Mouse (Mus musculus) kidney, adult 2 months (tissue): Measurements from ENCODE around the gene Zfp523. TPM values are rescaled to one million over a fixed set of nuclear protein-coding genes. Genes with fewer than 3 reads are reported as not detected.
"Not testable (repeated sequence)": the region's sequence is repeated elsewhere in the genome, so short reads cannot be mapped to it uniquely, and the experiment has no call there.

Experiments used
- DNase-seq: peaks from one replicate; pipeline ENCODE4 v3.0.0; 2021
- H3K27ac ChIP-seq: fragments of 200-500 bp; 2 replicates; pipeline ENCODE4 v1.5.1; 2012; ENCODE audit warnings: low read depth, low read length, control low read depth, inconsistent platforms; ENCODE audit not compliant: insufficient read depth
- H3K27me3 ChIP-seq: fragments of 200-500 bp; replicated peaks from 2 replicates; pipeline ENCODE4 v1.6.1; 2012; ENCODE audit warnings: mild to moderate bottlenecking, moderate library complexity, low read length, inconsistent platforms; ENCODE audit not compliant: control insufficient read depth, insufficient read depth
- H3K36me3 ChIP-seq: fragments of 200-500 bp; 2 replicates; pipeline ENCODE4 v1.6.1; 2012; ENCODE audit warnings: mild to moderate bottlenecking, moderate library complexity, low read length, inconsistent platforms; ENCODE audit not compliant: control insufficient read depth, insufficient read depth
- H3K4me1 ChIP-seq: fragments of 200-500 bp; 2 replicates; pipeline ENCODE4 v1.6.1; 2011; ENCODE audit warnings: low read length; ENCODE audit not compliant: control insufficient read depth, insufficient read depth
- H3K4me3 ChIP-seq: fragments of 200-500 bp; 2 replicates; pipeline ENCODE4 v1.5.1; 2011; ENCODE audit warnings: mild to moderate bottlenecking, low read depth, low read length, control low read depth; ENCODE audit not compliant: insufficient read depth
- CTCF ChIP-seq: fragments of 200-500 bp; conservative IDR thresholded peaks from 2 replicates; pipeline ENCODE4 v1.5.1; 2011; ENCODE audit warnings: low read depth, mild to moderate bottlenecking, control low read depth, low read length, moderate library complexity, mixed read lengths; ENCODE audit not compliant: insufficient read depth, insufficient read length
- POLR2A ChIP-seq: fragments of 200-500 bp; IDR thresholded peaks from one replicate; pipeline ENCODE4 v1.6.1; 2011; ENCODE audit warnings: low read depth, low read length, control low read depth
- WGBS: fragments of 180-500 bp; shearing (Covaris S2); methylation state at CpG from one replicate; pipeline ENCODE4 v1.1.7; 2018; 5-methylcytosine and 5-hydroxymethylcytosine counted together
- polyA plus RNA-seq: library from polyadenylated mRNA; depleted of rRNA; stranded (reverse); fragments of >200 nt; gene quantifications from 2 replicates; pipeline ENCODE4 v1.2.3, GENCODE M21; 2012

Gene Zfp523
- polyA plus RNA-seq, 1 experiment = 54.1 TPM

DNA sequence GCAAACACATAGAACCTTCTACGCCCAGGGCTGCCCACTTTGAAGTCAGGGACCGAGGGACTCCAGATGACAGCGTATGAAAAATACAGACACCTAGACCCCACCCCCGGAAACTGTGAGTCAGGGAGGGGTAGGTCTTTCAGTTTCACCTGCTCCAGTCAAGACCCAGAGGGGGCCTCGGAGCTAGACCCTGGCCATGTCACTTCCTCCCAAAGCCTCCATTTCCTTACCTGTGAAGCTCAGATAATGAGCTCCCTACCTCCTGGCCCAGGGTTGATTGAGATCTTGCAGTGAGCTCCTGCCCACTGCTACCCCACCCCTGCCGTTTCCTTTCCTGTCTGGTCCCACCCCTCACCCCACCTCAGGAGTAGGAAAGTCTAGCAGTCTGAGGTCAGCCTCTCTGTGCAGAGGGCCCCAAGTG, 35.0 kb downstream of the Zfp523 start:
- no peak for TF ChIP-seq POLR2A
- TF ChIP-seq CTCF = no peak
- WGBS = 68% methylated on average over 6 of the region's 6 CpGs
- DNase-seq = no peak
- Histone ChIP-seq H3K27me3 (no peaks in the 10 kb centered on the region), H3K27ac (no peak overlapping the region), H3K36me3 (no peaks in the 10 kb centered on the region), H3K4me3 (no peak overlapping the region), H3K4me1 (no peaks in the 10 kb centered on the region)

GRCm38 (mm10) chr17:28212391-28212790, 35.5 kb downstream of the Zfp523 start:
- no peak for TF ChIP-seq POLR2A
- TF ChIP-seq CTCF = no peak
- Histone ChIP-seq H3K4me1 (no peaks in the 10 kb centered on the region), H3K27me3 (no peaks in the 10 kb centered on the region), H3K36me3 (no peaks in the 10 kb centered on the region), H3K4me3 (no peak overlapping the region), H3K27ac (no peak overlapping the region)
- WGBS = 53% methylated on average over 9 of the region's 9 CpGs
- no peak for DNase-seq

- TF ChIP-seq CTCF (peak; percentile 32; the same call in 1 of the 2 replicates), POLR2A (no peak)
- Histone ChIP-seq H3K36me3 (no peaks in the 10 kb centered on the region), H3K4me3 (no peak overlapping the region), H3K27ac (no peak overlapping the region), H3K4me1 (no peaks in the 10 kb centered on the region), H3K27me3 (no peaks in the 10 kb centered on the region)
- DNase-seq = no peak
- WGBS = 40% methylated on average over 4 of the region's 4 CpGs
These were observed 36.3 kb downstream of the Zfp523 start for GRCm38 (mm10) chr17:28213236-28213635.

DNA sequence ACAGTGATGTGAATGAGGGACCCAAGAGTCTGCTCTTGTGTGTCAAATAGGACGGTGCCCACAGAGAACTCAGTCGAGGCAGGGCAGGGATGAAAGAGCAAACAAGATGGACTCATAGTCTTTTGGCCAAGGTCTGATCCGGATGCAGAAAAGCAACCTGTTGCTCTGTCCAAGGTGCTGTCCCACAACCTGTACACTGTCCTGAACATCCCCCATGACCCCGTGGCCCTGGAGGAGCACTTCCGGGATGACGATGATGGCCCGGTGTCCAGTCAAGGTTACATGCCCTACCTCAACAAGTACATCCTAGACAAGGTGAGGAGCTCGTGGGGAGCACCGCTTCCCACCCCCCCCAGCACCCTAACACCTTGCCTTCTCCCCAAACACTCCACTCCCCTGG, 39.9 kb downstream of the Zfp523 start:
- 88% methylated on average over 9 of the region's 9 CpGs for WGBS
- TF ChIP-seq POLR2A = no peak
- TF ChIP-seq CTCF = no peak

DNA sequence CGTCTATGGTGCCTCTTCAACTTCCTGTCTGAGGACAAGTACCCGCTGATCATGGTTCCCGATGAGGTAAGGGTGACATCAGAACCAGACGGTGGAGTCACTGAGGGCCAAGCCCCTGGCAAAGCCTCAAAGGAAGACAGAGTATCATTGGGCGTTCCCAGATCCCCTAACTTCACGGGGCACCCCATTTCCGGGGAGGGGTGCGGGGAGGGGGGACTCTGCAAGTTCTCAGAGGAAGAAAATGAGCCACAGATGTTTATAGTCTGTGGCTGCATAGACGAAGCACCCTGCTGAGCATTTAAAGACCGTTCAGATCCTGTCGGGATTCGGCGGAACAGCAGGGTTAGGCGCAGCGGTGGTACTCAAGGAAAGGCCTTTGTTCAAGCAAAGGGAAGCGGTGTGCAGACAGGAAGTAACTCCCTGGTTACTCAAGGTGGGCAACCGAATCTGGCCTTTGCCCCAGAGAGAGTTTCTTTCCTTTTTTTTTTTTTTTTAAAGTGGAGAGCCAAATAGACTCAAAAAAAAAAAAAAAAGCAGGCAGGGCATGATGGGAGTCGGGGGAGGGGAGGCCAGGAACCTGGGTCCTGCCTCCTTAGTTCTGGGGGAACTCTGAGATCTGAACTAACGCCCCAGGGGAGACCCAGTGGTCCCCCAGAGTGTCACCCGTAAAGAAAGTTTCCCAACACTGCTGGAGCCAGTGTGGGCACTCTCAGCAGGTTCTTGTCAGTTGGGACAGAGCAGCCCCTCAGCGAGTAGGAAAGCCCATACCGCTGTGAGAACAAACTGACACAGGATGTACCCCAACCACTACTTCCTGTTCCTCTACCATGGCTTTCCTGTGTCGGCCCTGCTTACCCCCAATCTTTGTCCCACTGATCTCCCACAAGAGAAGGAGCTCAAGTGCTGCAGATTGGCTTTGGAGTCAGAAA, 41.1 kb downstream of the Zfp523 start:
- no peak overlapping the region for H3K27ac ChIP-seq
- peak; percentile 31 for DNase-seq
- WGBS = 40% methylated on average over 23 of the region's 23 CpGs

More for the DNA sequence above, 39.9 kb downstream of the Zfp523 start:
- H3K27me3 ChIP-seq = no peaks in the 10 kb centered on the region
- H3K36me3 ChIP-seq = no peaks in the 10 kb centered on the region
- DNase-seq = no peak
- no peak overlapping the region for H3K27ac ChIP-seq
- H3K4me3 ChIP-seq = no peak overlapping the region
- no peaks in the 10 kb centered on the region for H3K4me1 ChIP-seq

DNA sequence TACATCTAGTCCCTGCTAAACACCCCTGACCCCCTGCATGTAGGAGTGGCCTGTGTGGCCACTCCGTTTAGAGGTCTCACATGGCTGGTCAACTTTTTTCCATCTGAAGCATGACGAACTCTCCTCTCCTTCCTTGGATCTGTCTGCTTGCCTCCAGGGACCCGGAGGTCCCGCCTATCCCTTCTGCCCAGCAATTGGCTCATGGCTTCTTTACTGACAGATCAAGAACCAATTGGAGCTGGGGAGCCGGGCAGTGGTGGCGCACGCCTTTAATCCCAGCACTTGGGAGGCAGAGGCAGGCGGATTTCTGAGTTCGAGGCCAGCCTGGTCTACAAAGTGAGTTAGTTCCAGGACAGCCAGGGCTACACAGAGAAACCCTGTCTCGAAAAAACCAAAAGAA, 45.5 kb downstream of the Zfp523 start:
- H3K36me3 ChIP-seq, H3K27me3 ChIP-seq, H3K27ac ChIP-seq, H3K4me3 ChIP-seq, DNase-seq, H3K4me1 ChIP-seq: not testable (repeated sequence)
- 90% methylated on average over 10 of the region's 10 CpGs for WGBS

More for the DNA sequence above, 41.1 kb downstream of the Zfp523 start:
- no peaks in the 10 kb centered on the region for H3K4me1 ChIP-seq
- no peak overlapping the region for H3K4me3 ChIP-seq
- H3K36me3 ChIP-seq = no peaks in the 10 kb centered on the region
- no peaks in the 10 kb centered on the region for H3K27me3 ChIP-seq
- TF ChIP-seq POLR2A = no peak

DNA sequence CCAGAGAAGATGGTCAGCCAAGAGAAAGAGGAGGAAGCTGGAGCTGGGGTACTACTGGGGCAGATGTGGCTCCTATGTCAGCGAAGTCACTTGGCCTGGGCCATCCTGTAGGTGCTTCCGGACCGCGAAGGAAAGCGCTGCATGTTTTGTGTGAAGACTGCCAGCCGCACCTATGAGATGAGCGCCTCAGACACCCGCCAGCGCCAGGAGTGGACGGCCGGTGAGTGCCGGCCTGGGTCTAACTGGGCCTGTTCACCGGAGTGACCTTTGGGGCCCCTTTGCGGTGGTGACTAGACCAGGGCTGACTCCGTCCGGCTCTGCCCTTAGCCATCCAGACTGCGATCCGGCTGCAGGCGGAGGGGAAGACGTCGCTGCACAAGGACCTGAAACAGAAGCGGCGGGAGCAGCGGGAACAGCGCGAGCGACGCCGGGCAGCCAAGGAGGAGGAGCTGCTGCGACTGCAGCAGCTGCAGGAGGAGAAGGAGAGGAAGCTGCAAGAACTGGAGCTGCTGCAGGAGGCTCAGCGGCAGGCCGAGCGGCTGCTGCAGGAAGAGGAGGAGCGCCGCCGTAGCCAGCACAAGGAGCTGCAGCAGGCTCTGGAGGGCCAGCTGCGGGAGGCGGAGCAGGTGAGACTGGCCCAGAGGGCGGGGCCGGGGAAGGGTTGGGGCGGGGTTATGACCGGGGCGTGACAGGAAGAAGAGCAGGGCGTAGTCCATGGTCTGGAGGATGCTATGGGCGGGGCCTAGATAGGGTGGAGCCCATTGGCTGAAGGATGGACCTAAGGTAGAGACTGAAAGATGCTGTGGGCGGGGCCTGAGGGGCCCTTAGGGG, 46.8 kb downstream of the Zfp523 start:
- Histone ChIP-seq H3K36me3 (no peaks in the 10 kb centered on the region), H3K27ac (peak overlapping the region; percentile 34), H3K27me3 (no peaks in the 10 kb centered on the region), H3K4me1 (peaks cover 3% of the 10 kb centered on the region; the same call in 1 of the 2 replicates), H3K4me3 (peak overlapping the region; percentile 57)
- DNase-seq = peak; percentile 98
- WGBS = 2% methylated on average over 46 of the region's 46 CpGs
- TF ChIP-seq CTCF (no peak), POLR2A (no peak)
